Mouse (Mus musculus): ENCODE data around the gene Tmprss7. TPM values are rescaled to one million over a fixed set of nuclear protein-coding genes. Genes with fewer than 3 reads are reported as not detected.

Tmprss7 gene
- polyA plus RNA-seq, 1 experiment = 0.05 TPM

GRCm38 (mm10) chr16:45635826-45636225 lies 57.6 kb downstream of the Tmprss7 start:
- TF ChIP-seq CTCF (IDR thresholded peaks at IDR 0.05; ENCODE audit: extremely low read depth, insufficient read depth, insufficient read length, insufficient replicate concordance) (no peak), POLR2A (IDR thresholded peaks at IDR 0.05; ENCODE audit: low read depth, low read length) (no peak)

GRCm38 (mm10) chr16:45632420-45632819 lies 61.0 kb downstream of the Tmprss7 start:
- Histone ChIP-seq H3K36me3 (ENCODE audit: control insufficient read depth, insufficient read depth, low read length) (no peaks in the 10 kb centered on the region), H3K4me1 (ENCODE audit: control insufficient read depth, insufficient read depth, insufficient read length) (no peaks in the 10 kb centered on the region), H3K4me3 (ENCODE audit: extremely low read depth, insufficient read depth, insufficient read length) (no peak overlapping the region), H3K27me3 (ENCODE audit: control insufficient read depth, insufficient read depth, low read length) (no peaks in the 10 kb centered on the region), H3K27ac (ENCODE audit: insufficient read depth, low read length) (no peak overlapping the region)
- 92% methylated on average over 4 of the region's 4 CpGs for WGBS
- no peak for TF ChIP-seq POLR2A (IDR thresholded peaks at IDR 0.05; ENCODE audit: low read depth, low read length)
- no peak for TF ChIP-seq CTCF (IDR thresholded peaks at IDR 0.05; ENCODE audit: extremely low read depth, insufficient read depth, insufficient read length, insufficient replicate concordance)
- no peak for DNase-seq (ENCODE audit: low read depth in 1 of 2, low spot score in 2 of 2)

More at GRCm38 (mm10) chr16:45635826-45636225, 57.6 kb downstream of the Tmprss7 start:
- Histone ChIP-seq H3K4me1 (ENCODE audit: control insufficient read depth, insufficient read depth, insufficient read length) (no peaks in the 10 kb centered on the region), H3K27me3 (ENCODE audit: control insufficient read depth, insufficient read depth, low read length) (no peaks in the 10 kb centered on the region), H3K36me3 (ENCODE audit: control insufficient read depth, insufficient read depth, low read length) (no peaks in the 10 kb centered on the region), H3K27ac (ENCODE audit: insufficient read depth, low read length) (no peak overlapping the region), H3K4me3 (ENCODE audit: extremely low read depth, insufficient read depth, insufficient read length) (no peak overlapping the region)
- 89% methylated on average over 2 of the region's 2 CpGs for WGBS
- DNase-seq (ENCODE audit: low read depth in 1 of 2, low spot score in 2 of 2) = no peak

- no peaks in the 10 kb centered on the region for H3K36me3 ChIP-seq (ENCODE audit: control insufficient read depth, insufficient read depth, low read length)
- 65% methylated on average over 5 of the region's 5 CpGs for WGBS
- TF ChIP-seq CTCF (IDR thresholded peaks at IDR 0.05; ENCODE audit: extremely low read depth, insufficient read depth, insufficient read length, insufficient replicate concordance) = peak; percentile 74; the same call in 1 of the 2 replicates
- no peak for TF ChIP-seq POLR2A (IDR thresholded peaks at IDR 0.05; ENCODE audit: low read depth, low read length)
- DNase-seq (ENCODE audit: low read depth in 1 of 2, low spot score in 2 of 2) = peak; percentile 37 to 62
- H3K4me1 ChIP-seq (ENCODE audit: control insufficient read depth, insufficient read depth, insufficient read length) = no peaks in the 10 kb centered on the region
- no peak overlapping the region for H3K4me3 ChIP-seq (ENCODE audit: extremely low read depth, insufficient read depth, insufficient read length)
- H3K27ac ChIP-seq (ENCODE audit: insufficient read depth, low read length) = no peak overlapping the region
- no peaks in the 10 kb centered on the region for H3K27me3 ChIP-seq (ENCODE audit: control insufficient read depth, insufficient read depth, low read length)
Observed at GRCm38 (mm10) chr16:45630347-45630960, 63.0 kb downstream of the Tmprss7 start.

- 81% methylated on average over 8 of the region's 8 CpGs for WGBS
- TF ChIP-seq CTCF (IDR thresholded peaks at IDR 0.05; ENCODE audit: extremely low read depth, insufficient read depth, insufficient read length, insufficient replicate concordance) = no peak
- no peak for TF ChIP-seq POLR2A (IDR thresholded peaks at IDR 0.05; ENCODE audit: low read depth, low read length)
- Histone ChIP-seq H3K27ac (ENCODE audit: insufficient read depth, low read length) (no peak overlapping the region), H3K36me3 (ENCODE audit: control insufficient read depth, insufficient read depth, low read length) (no peaks in the 10 kb centered on the region), H3K4me3 (ENCODE audit: extremely low read depth, insufficient read depth, insufficient read length) (no peak overlapping the region), H3K27me3 (ENCODE audit: control insufficient read depth, insufficient read depth, low read length) (no peaks in the 10 kb centered on the region), H3K4me1 (ENCODE audit: control insufficient read depth, insufficient read depth, insufficient read length) (no peaks in the 10 kb centered on the region)
- DNase-seq (ENCODE audit: low read depth in 1 of 2, low spot score in 2 of 2) = no peak
Observed at GRCm38 (mm10) chr16:45629497-45630105, 63.9 kb downstream of the Tmprss7 start.

DNA sequence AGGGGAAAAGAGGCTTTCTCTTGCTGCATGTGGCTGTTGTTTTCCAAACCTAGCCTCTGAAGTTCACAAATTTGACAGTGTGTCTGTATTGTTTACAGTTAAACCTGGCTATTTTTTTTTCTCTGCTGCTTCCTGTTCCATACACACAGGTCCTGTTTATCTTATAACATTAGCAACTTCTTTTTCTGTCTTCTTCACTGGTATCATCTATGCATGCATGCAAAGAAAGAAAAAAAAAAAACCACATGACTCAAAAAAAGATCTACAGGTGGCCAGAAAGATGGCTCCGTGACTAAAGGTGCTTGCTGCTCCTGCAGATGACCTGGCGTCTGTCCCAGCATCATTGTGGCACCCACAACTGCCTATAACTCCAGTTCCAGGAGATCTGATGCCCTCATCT lies 68.1 kb downstream of the Tmprss7 start:
- no peaks in the 10 kb centered on the region for H3K4me1 ChIP-seq (ENCODE audit: control insufficient read depth, insufficient read depth, insufficient read length)
- H3K36me3 ChIP-seq (ENCODE audit: control insufficient read depth, insufficient read depth, low read length) = no peaks in the 10 kb centered on the region
- WGBS = 52% methylated on average over 2 of the region's 2 CpGs
- TF ChIP-seq POLR2A (IDR thresholded peaks at IDR 0.05; ENCODE audit: low read depth, low read length) (no peak), CTCF (IDR thresholded peaks at IDR 0.05; ENCODE audit: extremely low read depth, insufficient read depth, insufficient read length, insufficient replicate concordance) (no peak)
- no peak overlapping the region for H3K27ac ChIP-seq (ENCODE audit: insufficient read depth, low read length)
- H3K4me3 ChIP-seq (ENCODE audit: extremely low read depth, insufficient read depth, insufficient read length) = no peak overlapping the region
- no peak for DNase-seq (ENCODE audit: low read depth in 1 of 2, low spot score in 2 of 2)
- H3K27me3 ChIP-seq (ENCODE audit: control insufficient read depth, insufficient read depth, low read length) = no peaks in the 10 kb centered on the region

GRCm38 (mm10) chr16:45624791-45625190 lies 68.7 kb downstream of the Tmprss7 start:
- no peak overlapping the region for H3K4me3 ChIP-seq (ENCODE audit: extremely low read depth, insufficient read depth, insufficient read length)
- no peak for TF ChIP-seq POLR2A (IDR thresholded peaks at IDR 0.05; ENCODE audit: low read depth, low read length)
- TF ChIP-seq CTCF (IDR thresholded peaks at IDR 0.05; ENCODE audit: extremely low read depth, insufficient read depth, insufficient read length, insufficient replicate concordance) = no peak
- 27% methylated on average over 2 of the region's 2 CpGs for WGBS
- no peaks in the 10 kb centered on the region for H3K27me3 ChIP-seq (ENCODE audit: control insufficient read depth, insufficient read depth, low read length)
- no peaks in the 10 kb centered on the region for H3K4me1 ChIP-seq (ENCODE audit: control insufficient read depth, insufficient read depth, insufficient read length)
- no peaks in the 10 kb centered on the region for H3K36me3 ChIP-seq (ENCODE audit: control insufficient read depth, insufficient read depth, low read length)
- DNase-seq (ENCODE audit: low read depth in 1 of 2, low spot score in 2 of 2) = no peak
- H3K27ac ChIP-seq (ENCODE audit: insufficient read depth, low read length) = no peak overlapping the region

DNA sequence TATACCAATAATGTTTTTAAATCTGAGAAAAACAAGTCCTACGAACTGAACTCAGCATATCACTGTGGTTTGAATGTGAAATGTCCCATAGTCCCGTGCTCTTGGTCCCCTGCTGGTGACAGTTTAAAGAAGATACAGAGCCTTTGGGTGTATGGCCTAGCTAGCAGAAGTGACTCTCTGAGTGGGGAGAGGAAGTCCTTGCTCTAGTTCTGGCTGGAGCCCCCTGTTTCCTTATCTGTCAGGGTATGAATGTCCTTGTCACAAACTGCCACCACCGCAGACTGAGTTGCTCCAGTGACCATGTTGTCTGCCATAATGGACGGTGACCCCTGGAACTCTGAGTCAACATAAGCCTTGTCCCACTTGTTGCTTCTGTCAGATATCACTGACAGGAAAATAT lies 70.2 kb downstream of the Tmprss7 start:
- H3K27me3 ChIP-seq (ENCODE audit: control insufficient read depth, insufficient read depth, low read length) = no peaks in the 10 kb centered on the region
- no peaks in the 10 kb centered on the region for H3K4me1 ChIP-seq (ENCODE audit: control insufficient read depth, insufficient read depth, insufficient read length)
- H3K27ac ChIP-seq (ENCODE audit: insufficient read depth, low read length) = no peak overlapping the region
- H3K4me3 ChIP-seq (ENCODE audit: extremely low read depth, insufficient read depth, insufficient read length) = no peak overlapping the region
- DNase-seq (ENCODE audit: low read depth in 1 of 2, low spot score in 2 of 2) = no peak
- TF ChIP-seq CTCF (IDR thresholded peaks at IDR 0.05; ENCODE audit: extremely low read depth, insufficient read depth, insufficient read length, insufficient replicate concordance) = no peak
- no peak for TF ChIP-seq POLR2A (IDR thresholded peaks at IDR 0.05; ENCODE audit: low read depth, low read length)
- WGBS = 52% methylated on average over 4 of the region's 4 CpGs
- no peaks in the 10 kb centered on the region for H3K36me3 ChIP-seq (ENCODE audit: control insufficient read depth, insufficient read depth, low read length)

Measured in spleen, adult 2 months (tissue).